Mouse (Mus musculus) myocyte (in vitro differentiated cells): ENCODE measurements at regions not wholly inside any gene's neighbourhood (a gene's known extent, or its start where the extent isn't known, plus 50 kb on each side); places are given as distances from the start of the nearest gene placed in this dataset.

Experiments used
- MAX ChIP-seq: IDR thresholded peaks from one replicate; pipeline ENCODE4 v1.6.1; 2011; ENCODE audit warnings: low read depth, mild to moderate bottlenecking, control low read depth
- POLR2A ChIP-seq: IDR thresholded peaks from one replicate; pipeline ENCODE4 v1.6.1; 2011; ENCODE audit warnings: low read depth, mild to moderate bottlenecking, control low read depth, moderate library complexity; ENCODE audit not compliant: insufficient read length
- SRF ChIP-seq: IDR thresholded peaks from one replicate; pipeline ENCODE4 v1.6.1; 2011; ENCODE audit warnings: low read depth; ENCODE audit not compliant: control insufficient read depth, insufficient read length
- TCF12 ChIP-seq: IDR thresholded peaks from one replicate; pipeline ENCODE4 v1.6.1; 2011; ENCODE audit warnings: mild to moderate bottlenecking, control low read depth; ENCODE audit not compliant: poor library complexity, insufficient read depth, severe bottlenecking
- USF1 ChIP-seq: IDR thresholded peaks from one replicate; pipeline ENCODE4 v1.6.1; 2011; ENCODE audit warnings: low read depth, mild to moderate bottlenecking, control low read depth, moderate library complexity

- no peak for TF ChIP-seq SRF
- TF ChIP-seq POLR2A, result no peak
- no peak for TF ChIP-seq USF1
- TF ChIP-seq MAX, result no peak
- no peak for TF ChIP-seq TCF12
These were observed 234.9 kb downstream of the Gm5426 start for GRCm38 (mm10) chr10:96371321-96371653.
